Mouse (Mus musculus) forebrain, postnatal 0 days (tissue): Measurements from ENCODE around the gene Ets2. TPM values are rescaled to one million over a fixed set of nuclear protein-coding genes. Genes with fewer than 3 reads are reported as not detected.
A peak's percentile ranks its signal among the peaks of the same experiment; 100 is the strongest.

Experiments
- ATAC-seq: fragments of 200-750 bp; cut with Nextera tagmentation; 2 replicates; pipeline ENCODE4 v1.8.0; 2017; ENCODE audit warnings: mild to moderate bottlenecking, moderate library complexity
- DNase-seq: peaks from one replicate; pipeline ENCODE4 v3.0.0-alpha.2; 2015
- H3K27ac ChIP-seq: fragments of 300-500 bp; sonication (generic); 2 replicates; pipeline ENCODE4 v1.5.1; 2014; ENCODE audit warnings: low read depth, mild to moderate bottlenecking, antibody characterized with exemption, low read length, moderate library complexity, mixed read lengths
- H3K27me3 ChIP-seq: fragments of 300-500 bp; sonication (generic); 2 replicates; pipeline ENCODE4 v1.6.1; 2014; ENCODE audit warnings: mild to moderate bottlenecking, low read length, mixed read lengths; ENCODE audit not compliant: insufficient read depth
- H3K36me3 ChIP-seq: fragments of 300-500 bp; sonication (generic); 2 replicates; pipeline ENCODE4 v1.6.1; 2014; ENCODE audit warnings: mild to moderate bottlenecking, moderate library complexity; ENCODE audit not compliant: insufficient read depth
- H3K4me1 ChIP-seq: fragments of 300-500 bp; sonication (generic); 2 replicates; pipeline ENCODE4 v1.6.1; 2014; ENCODE audit warnings: antibody characterized with exemption; ENCODE audit not compliant: insufficient read depth
- H3K4me2 ChIP-seq: fragments of 300-500 bp; sonication (generic); 2 replicates; pipeline ENCODE4 v1.6.1; 2014; ENCODE audit warnings: low read depth, mild to moderate bottlenecking, moderate library complexity
- H3K4me3 ChIP-seq: fragments of 300-500 bp; sonication (generic); 2 replicates; pipeline ENCODE4 v1.5.1; 2014; ENCODE audit warnings: low read depth, low read length, mixed read lengths
- H3K9ac ChIP-seq: fragments of 300-500 bp; sonication (generic); 2 replicates; pipeline ENCODE4 v1.6.1; 2014; ENCODE audit warnings: mild to moderate bottlenecking
- H3K9me3 ChIP-seq: fragments of 300-500 bp; sonication (generic); 2 replicates; pipeline ENCODE4 v1.6.1; 2016; ENCODE audit warnings: low read length
- CTCF ChIP-seq: sonication (generic); IDR thresholded peaks from 2 replicates; pipeline ENCODE4 v1.5.1; 2016; ENCODE audit warnings: antibody characterized with exemption, control low read depth, low read depth
- WGBS: fragments of 180-500 bp; shearing (Covaris S2); extraction: QIAGEN DNeasy Blood & Tissue Kit; methylation state at CpG from one replicate; pipeline ENCODE4 v1.1.7; 2014; 5-methylcytosine and 5-hydroxymethylcytosine counted together
- polyA plus RNA-seq: library from polyadenylated mRNA; unstranded; fragments of >200 nt; fragmentation: Nextera tagmentation; extraction: Ambion mirVana; gene quantifications from 2 replicates; pipeline ENCODE4 v1.2.1, GENCODE M21; 2015
- total RNA-seq: library from RNA; depleted of rRNA; stranded (reverse); fragments of >200 nt; gene quantifications from 2 replicates; pipeline ENCODE4 v1.2.3, GENCODE M21; 2014; rRNA removed

The Ets2 gene
- total RNA-seq (21.3 and 27.4 TPM in 2 replicates), polyA plus RNA-seq (15.5 and 18.2 TPM in 2 replicates)

DNA sequence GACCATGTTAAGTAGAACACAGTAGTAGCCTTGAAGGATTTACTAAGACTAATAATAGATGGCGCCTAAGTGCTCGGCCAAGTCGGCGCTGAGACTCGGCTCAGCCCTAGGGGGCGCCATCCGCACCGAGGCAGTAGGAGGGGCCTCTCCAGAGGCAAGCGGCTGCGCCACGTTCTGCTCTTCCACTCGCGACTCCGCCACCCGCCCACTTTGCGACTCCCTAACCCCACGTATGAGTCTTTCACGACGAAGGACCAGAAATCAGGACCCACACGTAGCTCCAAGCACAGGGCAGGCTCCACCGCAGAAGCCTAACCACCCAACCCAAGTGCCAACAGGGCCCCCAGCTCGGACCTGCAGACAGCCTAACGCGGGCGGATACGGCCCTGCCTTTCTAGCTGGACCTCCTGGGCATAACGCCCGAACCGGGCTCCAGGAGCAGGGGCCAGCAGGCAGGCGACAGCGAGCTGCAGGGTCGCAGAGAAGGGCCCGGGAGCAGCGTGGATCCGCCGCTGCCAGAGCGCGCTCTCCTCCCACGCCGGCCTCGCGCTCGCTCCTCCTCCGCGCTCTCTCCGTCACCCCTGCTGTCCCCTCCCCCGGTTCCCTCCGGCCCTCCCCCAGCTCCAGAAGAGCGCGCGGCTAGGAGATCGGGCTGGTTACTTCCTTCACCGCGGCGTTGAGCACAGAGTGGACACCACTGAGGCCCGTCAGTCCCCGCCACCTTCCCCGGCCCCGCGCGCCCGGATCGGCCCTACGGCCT lies at the start of gene Ets2:
TSS of gene Ets2 (plus strand) at position 274 of the 760 bp plus-strand sequence.
- peak within 1 kb of the TSS; percentile 60 for H3K4me3 ChIP-seq
- DNase-seq (peak; percentile 93), ATAC-seq (peak; percentile 94)
- WGBS, result 2% methylated on average over 52 of the region's 64 CpGs
- peak within 1 kb of the TSS; percentile 95 for H3K27ac ChIP-seq
- 0 out of 2 replicates have a peak, but pooled peaks cover 23% of the 10 kb centered on the region for H3K4me1 ChIP-seq
- TF ChIP-seq CTCF, result peak; percentile 94
- peak within 1 kb of the TSS; percentile 89 for H3K4me2 ChIP-seq
- no peaks in the 10 kb centered on the region for H3K27me3 ChIP-seq
- peaks cover 4% of the 10 kb centered on the region; the same call in 1 of the 2 replicates for H3K36me3 ChIP-seq
- peak within 1 kb of the TSS; percentile 80 for H3K9ac ChIP-seq
- H3K9me3 ChIP-seq, result no peaks in the 10 kb centered on the region

DNA sequence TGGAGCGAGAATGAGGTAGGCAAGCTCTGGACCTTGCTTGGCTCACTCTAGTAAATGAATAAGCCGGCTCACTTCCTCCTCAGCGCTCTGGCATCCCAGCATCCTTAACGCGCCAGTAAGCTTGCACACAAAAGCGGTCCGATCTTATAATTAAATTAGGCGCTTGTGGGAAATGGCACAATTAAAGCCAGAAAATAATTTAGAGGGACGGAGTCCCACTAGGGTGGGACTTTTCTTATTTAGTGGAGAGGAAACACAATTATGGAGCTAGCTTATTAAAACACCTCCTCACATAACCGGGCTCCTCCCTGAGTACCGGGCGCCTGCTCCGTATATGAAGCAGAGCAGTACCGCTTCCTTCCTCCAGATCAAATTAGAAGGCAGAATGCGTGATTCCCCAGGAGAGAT lies 47.7 kb upstream of the Ets2 start:
- Histone ChIP-seq H3K9ac (peak overlapping the region; percentile 31; the same call in 1 of the 2 replicates), H3K4me1 (no peaks in the 10 kb centered on the region), H3K9me3 (peaks cover 4% of the 10 kb centered on the region; the same call in 1 of the 2 replicates), H3K27me3 (no peaks in the 10 kb centered on the region), H3K4me3 (peak overlapping the region; percentile 23), H3K36me3 (no peaks in the 10 kb centered on the region), H3K27ac (no peak overlapping the region), H3K4me2 (peak overlapping the region; percentile 40)
- WGBS, result 28% methylated on average over 15 of the region's 15 CpGs
- ATAC-seq (peak; percentile 78), DNase-seq (peak; percentile 60)
- TF ChIP-seq CTCF, result peak; percentile 10; the same call in 1 of the 2 replicates

DNA sequence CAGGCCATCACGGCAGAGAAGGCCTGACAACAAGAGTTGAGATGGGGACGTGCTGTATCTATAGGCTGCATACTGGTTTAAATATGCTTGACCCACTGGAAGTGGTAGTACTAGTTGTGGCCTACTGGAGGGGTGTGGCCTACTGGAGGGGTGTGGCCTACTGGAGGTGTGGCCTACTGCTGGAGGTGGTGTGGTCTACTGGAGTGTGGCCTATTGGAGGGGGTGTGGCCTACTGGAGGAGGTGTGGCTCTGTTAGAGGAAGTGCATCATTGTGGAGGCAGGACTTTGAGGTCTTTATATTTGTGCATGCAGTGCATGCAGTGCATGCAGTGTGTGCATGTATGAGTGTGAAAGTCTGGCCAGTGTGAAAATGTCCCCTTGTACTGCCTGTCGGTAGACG lies 45.3 kb upstream of the Ets2 start:
- no peak for ATAC-seq
- H3K4me3 ChIP-seq, result no peak overlapping the region
- H3K9me3 ChIP-seq, result peaks cover 4% of the 10 kb centered on the region; the same call in 1 of the 2 replicates
- no peaks in the 10 kb centered on the region for H3K36me3 ChIP-seq
- 96% methylated on average over 4 of the region's 4 CpGs for WGBS
- no peak overlapping the region for H3K9ac ChIP-seq
- DNase-seq, result no peak
- no peak for TF ChIP-seq CTCF
- no peak overlapping the region for H3K27ac ChIP-seq
- no peaks in the 10 kb centered on the region for H3K27me3 ChIP-seq
- no peaks in the 10 kb centered on the region for H3K4me1 ChIP-seq
- H3K4me2 ChIP-seq, result no peak overlapping the region

DNA sequence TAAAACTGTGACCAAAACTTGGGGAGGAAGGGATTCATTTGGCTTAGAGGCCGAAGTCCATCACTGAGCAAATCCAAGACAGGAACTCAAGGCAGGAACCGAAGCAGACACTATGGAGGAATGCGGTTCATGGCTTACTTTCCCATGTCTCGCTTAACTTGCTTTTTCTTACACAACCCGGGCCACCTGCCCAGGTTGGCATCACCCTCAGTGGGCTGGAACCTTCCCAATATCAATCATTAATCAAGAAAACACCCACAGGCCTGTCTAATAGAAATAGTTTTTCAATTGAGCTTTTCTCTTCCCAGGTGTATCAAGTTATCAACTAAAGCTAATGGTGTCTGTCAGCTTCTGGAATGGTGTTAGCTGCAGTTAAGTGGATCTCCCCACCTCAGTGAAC lies 44.7 kb upstream of the Ets2 start:
- Histone ChIP-seq H3K9me3 (peaks cover 4% of the 10 kb centered on the region; the same call in 1 of the 2 replicates), H3K27me3 (no peaks in the 10 kb centered on the region), H3K4me3 (no peak overlapping the region), H3K4me1 (no peaks in the 10 kb centered on the region), H3K27ac (no peak overlapping the region), H3K9ac (no peak overlapping the region), H3K4me2 (no peak overlapping the region), H3K36me3 (no peaks in the 10 kb centered on the region)
- no peak for TF ChIP-seq CTCF
- DNase-seq (no peak), ATAC-seq (no peak)
- 94% methylated on average over 5 of the region's 5 CpGs for WGBS

GRCm38 (mm10) chr16:95657756-95658155 lies 44.1 kb upstream of the Ets2 start:
- Histone ChIP-seq H3K9ac (no peak overlapping the region), H3K27me3 (no peaks in the 10 kb centered on the region), H3K4me1 (no peaks in the 10 kb centered on the region), H3K27ac (no peak overlapping the region), H3K4me2 (no peak overlapping the region), H3K36me3 (no peaks in the 10 kb centered on the region), H3K9me3 (peaks cover 4% of the 10 kb centered on the region; the same call in 1 of the 2 replicates), H3K4me3 (no peak overlapping the region)
- ATAC-seq, result no peak
- DNase-seq, result no peak
- TF ChIP-seq CTCF, result peak; percentile 14; the same call in 1 of the 2 replicates
- 92% methylated on average over 5 of the region's 5 CpGs for WGBS

- H3K4me3 ChIP-seq, result no peak overlapping the region
- no peak overlapping the region for H3K4me2 ChIP-seq
- no peaks in the 10 kb centered on the region for H3K4me1 ChIP-seq
- H3K27ac ChIP-seq, result no peak overlapping the region
- H3K9me3 ChIP-seq, result peaks cover 4% of the 10 kb centered on the region; the same call in 1 of the 2 replicates
- no peaks in the 10 kb centered on the region for H3K36me3 ChIP-seq
- no peak overlapping the region for H3K9ac ChIP-seq
- no peak for ATAC-seq
- TF ChIP-seq CTCF, result peak; percentile 54
- DNase-seq, result no peak
- 60% methylated on average over 5 of the region's 5 CpGs for WGBS
- no peaks in the 10 kb centered on the region for H3K27me3 ChIP-seq
Observed at GRCm38 (mm10) chr16:95658836-95659430, 42.9 kb upstream of the Ets2 start.

GRCm38 (mm10) chr16:95659461-95659860 lies 42.4 kb upstream of the Ets2 start:
- ATAC-seq (no peak), DNase-seq (no peak)
- Histone ChIP-seq H3K36me3 (no peaks in the 10 kb centered on the region), H3K9ac (no peak overlapping the region), H3K4me1 (no peaks in the 10 kb centered on the region), H3K27me3 (no peaks in the 10 kb centered on the region), H3K4me2 (no peak overlapping the region), H3K9me3 (peaks cover 4% of the 10 kb centered on the region; the same call in 1 of the 2 replicates), H3K27ac (no peak overlapping the region), H3K4me3 (no peak overlapping the region)
- no peak for TF ChIP-seq CTCF
- WGBS, result 71% methylated on average over 19 of the region's 19 CpGs
